Mouse (Mus musculus) brain, adult 2 months (tissue): ENCODE measurements around the gene D630023F18Rik.

Experiments used
- DNase-seq: peaks from one replicate; pipeline ENCODE4 v3.0.0; 2011; ENCODE audit warnings: low read depth, low spot score

The D630023F18Rik gene

GRCm38 (mm10) chr1:65122574-65123372 is at the start of gene D630023F18Rik:
D630023F18Rik (minus strand) TSS chr1:65123214.
- DNase-seq = peak; percentile 81

- DNase-seq = no peak
These were observed 48.6 kb upstream of the D630023F18Rik start for GRCm38 (mm10) chr1:65171579-65171978.

- no peak for DNase-seq
These were observed 46.9 kb upstream of the D630023F18Rik start for GRCm38 (mm10) chr1:65169947-65170346.

- no peak for DNase-seq
These were observed 46.5 kb upstream of the D630023F18Rik start for GRCm38 (mm10) chr1:65169536-65169935.

GRCm38 (mm10) chr1:65167496-65167895 is 44.5 kb upstream of the D630023F18Rik start:
- no peak for DNase-seq

- DNase-seq = peak; percentile 38
These were observed 39.2 kb upstream of the D630023F18Rik start for GRCm38 (mm10) chr1:65162210-65162609.

- DNase-seq = no peak
These were observed 33.1 kb upstream of the D630023F18Rik start for GRCm38 (mm10) chr1:65156111-65156510.

- no peak for DNase-seq
These were observed 31.8 kb upstream of the D630023F18Rik start for GRCm38 (mm10) chr1:65154814-65155213.

GRCm38 (mm10) chr1:65147971-65148370 is 25.0 kb upstream of the D630023F18Rik start:
- DNase-seq = no peak

- DNase-seq = no peak
These were observed 24.3 kb upstream of the D630023F18Rik start for GRCm38 (mm10) chr1:65147326-65147725.

- no peak for DNase-seq
These were observed 23.6 kb upstream of the D630023F18Rik start for GRCm38 (mm10) chr1:65146601-65147000.

GRCm38 (mm10) chr1:65144783-65145182 is 21.8 kb upstream of the D630023F18Rik start:
- DNase-seq = no peak

GRCm38 (mm10) chr1:65137560-65137959 is 14.5 kb upstream of the D630023F18Rik start:
- peak; percentile 19 for DNase-seq

GRCm38 (mm10) chr1:65132833-65133232 is 9.8 kb upstream of the D630023F18Rik start:
- DNase-seq = no peak

- no peak for DNase-seq
These were observed 8.7 kb upstream of the D630023F18Rik start for GRCm38 (mm10) chr1:65131671-65132070.

- no peak for DNase-seq
These were observed 7.2 kb upstream of the D630023F18Rik start for GRCm38 (mm10) chr1:65130226-65130625.

GRCm38 (mm10) chr1:65129634-65130180 is 6.7 kb upstream of the D630023F18Rik start:
- DNase-seq = peak; percentile 58

- no peak for DNase-seq
These were observed 3.6 kb downstream of the D630023F18Rik start, which contains the start of gene Gm28845 for GRCm38 (mm10) chr1:65119438-65119837. Gm28845 (minus strand) TSS chr1:65119558.

GRCm38 (mm10) chr1:65118150-65118913 is 4.7 kb downstream of the D630023F18Rik start:
- no peak for DNase-seq

- no peak for DNase-seq
These were observed 9.4 kb downstream of the D630023F18Rik start for GRCm38 (mm10) chr1:65113536-65114172.

GRCm38 (mm10) chr1:65112807-65113196 is 10.2 kb downstream of the D630023F18Rik start:
- no peak for DNase-seq
